10 mouse cellular contexts compared by ENCODE assay signal in the genomic region with DNA sequence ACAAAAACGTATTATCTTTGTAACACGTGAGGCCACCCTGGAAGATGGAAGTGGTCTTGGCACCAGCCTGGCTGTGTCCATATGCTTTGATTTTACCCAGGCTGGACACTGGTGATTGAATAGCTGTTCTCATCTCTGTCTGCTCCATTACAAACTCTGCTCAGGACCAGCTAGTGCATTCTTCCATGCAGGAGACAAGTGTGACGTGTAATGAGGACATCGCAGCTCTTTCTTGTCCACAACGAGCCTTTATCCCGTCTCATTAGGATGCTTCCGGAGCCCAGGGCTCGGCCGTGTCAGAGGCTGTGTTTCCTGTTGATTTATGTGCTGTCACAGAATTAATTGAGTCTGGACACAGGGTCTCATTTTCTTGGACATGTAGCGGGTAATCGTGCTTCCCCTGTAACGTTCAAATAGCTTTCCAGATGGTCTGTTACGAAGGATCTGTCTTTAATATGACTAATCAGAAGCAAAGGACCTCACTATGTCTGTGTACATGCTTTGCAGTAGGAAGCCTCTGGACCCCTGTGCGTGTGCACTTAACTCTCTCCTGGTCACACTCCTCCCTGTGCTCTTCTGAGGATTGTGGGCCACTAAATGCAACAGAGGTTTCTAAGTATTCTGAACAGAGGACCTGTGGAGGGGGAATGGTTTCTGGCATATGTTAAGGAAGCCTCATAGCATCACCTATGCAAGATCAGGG.
A peak's percentile ranks its signal among the peaks of the same experiment; 100 is the strongest.
DNase-seq lines count a peak whose midpoint lies in the region; ATAC-seq and TF ChIP-seq lines count a peak whose summit lies in the region.
"Had no signal": no experiment of that assay in that cellular context is flagged by ENCODE, and none has a peak within 500 bp of the region (broad histone marks: within the 10 kb centered on the region; RNA-seq: fewer than 3 reads in every experiment).

No protein-coding gene starts in this region.

- H3K36me3 ChIP-seq in forebrain, postnatal 0 days (ENCODE audit: insufficient read depth), result no peaks in the 10 kb centered on the region
- H3K36me3 ChIP-seq in midbrain, embryonic 12.5 days, result no peaks in the 10 kb centered on the region

- intact Hi-C loops in heart, postnatal 14 days (cut with DNase I), result no loop called here

- no peaks in the 10 kb centered on the region for H3K9me3 ChIP-seq in forebrain, postnatal 0 days (ENCODE audit: low read length)
- no peaks in the 10 kb centered on the region for H3K9me3 ChIP-seq in midbrain, embryonic 12.5 days

- ATAC-seq in forebrain, postnatal 0 days, result peak; percentile 73
- ATAC-seq in midbrain, embryonic 12.5 days (ENCODE audit: low FRiP score, low read depth), result 0 out of 2 replicates have a peak, but pooled peaks have one; percentile 34
- ATAC-seq in megakaryocyte, adult 5-6 weeks (ENCODE audit: poor library complexity, severe bottlenecking), result no peak
- no peak for ATAC-seq in megakaryocyte progenitor cell, adult 5-6 weeks (replicated peaks; ENCODE audit: poor library complexity)

- no peak overlapping the region for H3K9ac ChIP-seq in forebrain, postnatal 0 days
- 0 out of 2 replicates have a peak overlapping the region, but pooled peaks have one; percentile 20 for H3K9ac ChIP-seq in midbrain, embryonic 12.5 days (replicated peaks)
- H3K9ac ChIP-seq: liver, embryonic 14.5 days had no signal

- DNase-seq in heart, adult 11 months, result peak; percentile 83
- no peak for DNase-seq in heart, adult 9 months (ENCODE audit: low spot score in 2 of 2)
- DNase-seq in cerebellum, adult 9-10 months, result peak; percentile 52
- no peak for DNase-seq in forebrain, postnatal 0 days
- DNase-seq in heart, postnatal 14 days, result no peak
- DNase-seq: thymus, postnatal 36 days had no signal

- H3K27ac ChIP-seq in forebrain, postnatal 0 days (ENCODE audit: low read depth, low read length), result no peak overlapping the region
- peak overlapping the region; percentile 22 for H3K27ac ChIP-seq in midbrain, embryonic 12.5 days (replicated peaks)
- H3K27ac ChIP-seq: liver, embryonic 14.5 days had no signal

- WGBS in forebrain, postnatal 0 days, result 37% methylated on average over 14 of the region's 14 CpGs
- WGBS in midbrain, embryonic 12.5 days, result 68% methylated on average over 14 of the region's 14 CpGs

- peaks cover 6% of the 10 kb centered on the region; the same call in 1 of the 2 replicates for H3K4me1 ChIP-seq in forebrain, postnatal 0 days (ENCODE audit: insufficient read depth)
- H3K4me1 ChIP-seq in midbrain, embryonic 12.5 days, result peaks cover 4% of the 10 kb centered on the region; the same call in 1 of the 2 replicates

- no peaks in the 10 kb centered on the region for H3K27me3 ChIP-seq in forebrain, postnatal 0 days (ENCODE audit: insufficient read depth, low read length)
- H3K27me3 ChIP-seq in midbrain, embryonic 12.5 days, result no peaks in the 10 kb centered on the region

- H3K4me2 ChIP-seq in forebrain, postnatal 0 days (ENCODE audit: low read depth), result no peak overlapping the region
- H3K4me2 ChIP-seq in midbrain, embryonic 12.5 days (replicated peaks), result no peak overlapping the region

- no peak overlapping the region for H3K4me3 ChIP-seq in forebrain, postnatal 0 days (ENCODE audit: low read depth, low read length)
- no peak overlapping the region for H3K4me3 ChIP-seq in midbrain, embryonic 12.5 days

- no peak for TF ChIP-seq CTCF in forebrain, postnatal 0 days (IDR thresholded peaks at IDR 0.05; ENCODE audit: low read depth)

Comparison
In these comparisons a context has a peak if more than half of its experiments do, and no peak if none do; other contexts are left out.
1. DNase-seq: peak in heart, adult 11 months (single experiment) and cerebellum, adult 9-10 months (single experiment); none in heart, adult 9 months (0 of 2), forebrain, postnatal 0 days (single experiment) and heart, postnatal 14 days (0 of 2).
2. ATAC-seq: peak in forebrain, postnatal 0 days (single experiment) and midbrain, embryonic 12.5 days (single experiment); none in megakaryocyte, adult 5-6 weeks (single experiment) and megakaryocyte progenitor cell, adult 5-6 weeks (single experiment).